Mouse (Mus musculus) spleen, adult 2 months (tissue): Measurements from ENCODE around the gene Kazn.

Experiments used
- CTCF ChIP-seq: fragments of 200-500 bp; IDR thresholded peaks from 2 replicates; pipeline ENCODE4 v1.5.1; 2011; ENCODE audit warnings: mild to moderate bottlenecking, inconsistent platforms; ENCODE audit not compliant: insufficient read depth, insufficient read length, insufficient replicate concordance; ENCODE audit errors: extremely low read depth
- POLR2A ChIP-seq: fragments of 200-500 bp; IDR thresholded peaks from 2 replicates; pipeline ENCODE4 v1.6.1; 2011; ENCODE audit warnings: low read depth, low read length, inconsistent platforms

- TF ChIP-seq CTCF (no peak), POLR2A (no peak)
Observed at GRCm38 (mm10) chr4:142242164-142242563, 3.0 kb upstream of the Kazn start.
